Mouse (Mus musculus): Measurements from ENCODE around the gene Glce.

- TF ChIP-seq GATA1 (IDR thresholded peaks at IDR 0.05; ENCODE audit: low read length) (no peak), TAL1 (IDR thresholded peaks at IDR 0.05; ENCODE audit: low read length) (no peak)
Observed at GRCm38 (mm10) chr9:62035806-62036205, 86.6 kb downstream of the Glce start.

All from erythroblast, embryonic 14.5 days (primary cell).